Mouse (Mus musculus): Measurements from ENCODE around the gene Uvrag. TPM values are rescaled to one million over a fixed set of nuclear protein-coding genes. Genes with fewer than 3 reads are reported as not detected.

Uvrag gene
- total and polyA plus RNA-seq, 3 experiments = 5.9 to 22.1 (median 21.0) TPM

GRCm38 (mm10) chr7:99094336-99094735, 46.6 kb downstream of the Uvrag start:
- Histone ChIP-seq H3K27ac (no peak overlapping the region), H3K4me3 (no peak overlapping the region), H3K79me2 (replicated peaks; ENCODE audit: control insufficient read depth, insufficient read depth, low read length) (no peaks in the 10 kb centered on the region), H3K4me1 (ENCODE audit: control insufficient read depth, insufficient read depth, low read length) (no peaks in the 10 kb centered on the region), H3K9ac (ENCODE audit: low read depth, low read length) (no peak overlapping the region), H3K27me3 (ENCODE audit: control insufficient read depth, insufficient read depth, low read length) (no peaks in the 10 kb centered on the region), H3K36me3 (ENCODE audit: control insufficient read depth, insufficient read depth, low read length) (no peaks in the 10 kb centered on the region)
- no peak for TF ChIP-seq POLR2A (IDR thresholded peaks at IDR 0.05; ENCODE audit: insufficient read depth, low read depth, low read length)
- no peak for TF ChIP-seq CTCF (IDR thresholded peaks at IDR 0.05)
- no peak for TF ChIP-seq EP300 (IDR thresholded peaks at IDR 0.05; ENCODE audit: insufficient read depth, low read depth, low read length)
- WGBS = 90% methylated on average over 3 of the region's 3 CpGs
- no peak for DNase-seq
- intact Hi-C loops (cut with DNase I) = no loop called here

- no peak for TF ChIP-seq POLR2A (IDR thresholded peaks at IDR 0.05; ENCODE audit: insufficient read depth, low read depth, low read length)
- TF ChIP-seq CTCF (IDR thresholded peaks at IDR 0.05) = no peak
- no peak for TF ChIP-seq EP300 (IDR thresholded peaks at IDR 0.05; ENCODE audit: insufficient read depth, low read depth, low read length)
- intact Hi-C loops (cut with DNase I) = no loop called here
- 89% methylated on average over 17 of the region's 17 CpGs for WGBS
Measured at GRCm38 (mm10) chr7:99091915-99092645, 48.9 kb downstream of the Uvrag start.

GRCm38 (mm10) chr7:99089716-99090115, 51.2 kb downstream of the Uvrag start:
- Histone ChIP-seq H3K9ac (ENCODE audit: low read depth, low read length) (no peak overlapping the region), H3K27me3 (ENCODE audit: control insufficient read depth, insufficient read depth, low read length) (no peaks in the 10 kb centered on the region), H3K4me3 (no peak overlapping the region), H3K4me1 (ENCODE audit: control insufficient read depth, insufficient read depth, low read length) (peaks cover 4% of the 10 kb centered on the region), H3K27ac (no peak overlapping the region), H3K36me3 (ENCODE audit: control insufficient read depth, insufficient read depth, low read length) (no peaks in the 10 kb centered on the region), H3K79me2 (replicated peaks; ENCODE audit: control insufficient read depth, insufficient read depth, low read length) (no peaks in the 10 kb centered on the region)
- intact Hi-C loops (cut with DNase I) = no loop called here
- 95% methylated on average over 4 of the region's 4 CpGs for WGBS
- TF ChIP-seq POLR2A (IDR thresholded peaks at IDR 0.05; ENCODE audit: insufficient read depth, low read depth, low read length) (no peak), CTCF (IDR thresholded peaks at IDR 0.05) (no peak), EP300 (IDR thresholded peaks at IDR 0.05; ENCODE audit: insufficient read depth, low read depth, low read length) (no peak)
- no peak for DNase-seq

More at GRCm38 (mm10) chr7:99091915-99092645, 48.9 kb downstream of the Uvrag start:
- H3K27me3 ChIP-seq (ENCODE audit: control insufficient read depth, insufficient read depth, low read length) = no peaks in the 10 kb centered on the region
- H3K9ac ChIP-seq (ENCODE audit: low read depth, low read length) = no peak overlapping the region
- no peak overlapping the region for H3K27ac ChIP-seq
- no peak for DNase-seq
- H3K4me3 ChIP-seq = no peak overlapping the region
- no peaks in the 10 kb centered on the region for H3K36me3 ChIP-seq (ENCODE audit: control insufficient read depth, insufficient read depth, low read length)
- no peaks in the 10 kb centered on the region for H3K4me1 ChIP-seq (ENCODE audit: control insufficient read depth, insufficient read depth, low read length)
- H3K79me2 ChIP-seq (replicated peaks; ENCODE audit: control insufficient read depth, insufficient read depth, low read length) = no peaks in the 10 kb centered on the region

- 87% methylated on average over 10 of the region's 10 CpGs for WGBS
Measured at GRCm38 (mm10) chr7:99088576-99089346, 52.2 kb downstream of the Uvrag start.

GRCm38 (mm10) chr7:99087581-99087980, 53.4 kb downstream of the Uvrag start:
- Histone ChIP-seq H3K9ac (ENCODE audit: low read depth, low read length) (no peak overlapping the region), H3K36me3 (ENCODE audit: control insufficient read depth, insufficient read depth, low read length) (no peaks in the 10 kb centered on the region), H3K27me3 (ENCODE audit: control insufficient read depth, insufficient read depth, low read length) (no peaks in the 10 kb centered on the region), H3K79me2 (replicated peaks; ENCODE audit: control insufficient read depth, insufficient read depth, low read length) (no peaks in the 10 kb centered on the region), H3K4me1 (ENCODE audit: control insufficient read depth, insufficient read depth, low read length) (peaks cover 4% of the 10 kb centered on the region), H3K27ac (no peak overlapping the region), H3K4me3 (no peak overlapping the region)
- WGBS = 89% methylated on average over 7 of the region's 7 CpGs
- DNase-seq = no peak
- intact Hi-C loops (cut with DNase I) = no loop called here
- TF ChIP-seq EP300 (IDR thresholded peaks at IDR 0.05; ENCODE audit: insufficient read depth, low read depth, low read length) (no peak), CTCF (IDR thresholded peaks at IDR 0.05) (no peak), POLR2A (IDR thresholded peaks at IDR 0.05; ENCODE audit: insufficient read depth, low read depth, low read length) (no peak)

More at GRCm38 (mm10) chr7:99088576-99089346, 52.2 kb downstream of the Uvrag start:
- Histone ChIP-seq H3K27ac (no peak overlapping the region), H3K4me1 (ENCODE audit: control insufficient read depth, insufficient read depth, low read length) (peaks cover 4% of the 10 kb centered on the region), H3K9ac (ENCODE audit: low read depth, low read length) (no peak overlapping the region), H3K36me3 (ENCODE audit: control insufficient read depth, insufficient read depth, low read length) (no peaks in the 10 kb centered on the region), H3K27me3 (ENCODE audit: control insufficient read depth, insufficient read depth, low read length) (no peaks in the 10 kb centered on the region), H3K4me3 (no peak overlapping the region), H3K79me2 (replicated peaks; ENCODE audit: control insufficient read depth, insufficient read depth, low read length) (no peaks in the 10 kb centered on the region)
- DNase-seq = no peak
- intact Hi-C loops (cut with DNase I) = no loop called here
- no peak for TF ChIP-seq CTCF (IDR thresholded peaks at IDR 0.05)
- TF ChIP-seq POLR2A (IDR thresholded peaks at IDR 0.05; ENCODE audit: insufficient read depth, low read depth, low read length) = no peak
- TF ChIP-seq EP300 (IDR thresholded peaks at IDR 0.05; ENCODE audit: insufficient read depth, low read depth, low read length) = no peak

Measured in heart, adult 2 months (tissue).